Mouse (Mus musculus): Measurements from ENCODE around the gene Fig4.
A peak's percentile ranks its signal among the peaks of the same experiment; 100 is the strongest.

The Fig4 gene

DNA sequence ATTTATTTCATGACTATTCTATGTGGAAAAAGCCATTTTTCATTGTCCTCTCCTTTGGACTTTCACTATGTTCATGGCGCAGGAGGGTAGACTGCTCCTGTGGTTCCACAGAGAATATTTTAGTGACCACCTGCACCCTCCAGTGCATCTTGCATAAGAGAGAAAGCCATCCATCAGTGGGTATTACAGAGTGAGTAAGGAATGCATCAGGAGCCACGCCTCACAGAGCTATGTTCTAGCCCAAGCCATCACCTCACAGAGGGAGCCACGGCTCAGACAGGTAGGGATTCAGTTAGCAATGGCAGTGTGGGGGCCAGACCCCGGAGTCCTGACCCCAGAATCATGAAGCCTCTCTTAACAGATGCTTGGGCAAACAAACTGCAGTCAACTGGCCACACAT lies 93.5 kb downstream of the Fig4 start:
- no peak for DNase-seq

DNA sequence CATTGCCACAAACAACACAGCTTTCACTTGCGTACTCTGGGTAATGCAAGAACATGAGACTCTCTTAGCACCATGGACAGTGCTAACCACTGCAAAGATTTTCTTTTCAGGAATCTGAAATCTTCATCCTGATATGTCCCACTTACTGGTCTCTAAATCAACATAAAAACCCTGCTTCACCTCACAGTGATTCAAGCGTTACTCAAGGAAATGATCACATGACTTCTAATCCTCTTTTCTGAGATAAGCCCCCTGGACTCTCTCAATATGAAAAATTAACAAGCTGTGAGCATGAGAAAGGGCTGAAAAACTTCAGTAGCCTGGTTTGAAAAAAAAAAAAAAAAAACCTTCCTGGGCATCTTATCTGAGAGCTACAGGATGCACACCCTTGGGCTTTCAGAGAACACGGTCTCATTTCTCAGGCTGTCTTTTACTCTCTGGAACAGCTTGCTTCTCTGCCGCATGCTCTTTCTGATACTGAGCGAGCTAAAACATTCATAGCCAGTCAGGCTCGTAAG lies 94.1 kb downstream of the Fig4 start:
- no peak for DNase-seq

DNA sequence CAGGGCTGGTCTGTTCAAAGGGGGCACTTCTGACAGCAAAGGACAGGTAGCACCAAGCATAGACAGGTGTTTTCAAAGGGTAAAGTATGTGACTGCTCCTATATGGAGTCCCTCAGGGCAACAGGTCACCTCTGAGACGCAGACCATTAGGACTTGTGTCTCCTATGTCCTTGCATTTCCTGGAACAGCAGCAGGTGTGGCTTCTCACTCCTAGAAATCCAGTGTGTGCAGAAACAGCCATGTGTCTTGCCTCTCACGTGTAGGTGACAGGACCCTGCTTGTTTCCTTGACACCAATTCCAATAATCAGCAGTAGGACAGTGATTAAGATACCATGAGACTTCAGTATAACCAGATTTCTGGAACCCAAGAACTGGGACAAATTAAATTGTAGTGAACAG lies 97.4 kb downstream of the Fig4 start:
- no peak for DNase-seq

DNA sequence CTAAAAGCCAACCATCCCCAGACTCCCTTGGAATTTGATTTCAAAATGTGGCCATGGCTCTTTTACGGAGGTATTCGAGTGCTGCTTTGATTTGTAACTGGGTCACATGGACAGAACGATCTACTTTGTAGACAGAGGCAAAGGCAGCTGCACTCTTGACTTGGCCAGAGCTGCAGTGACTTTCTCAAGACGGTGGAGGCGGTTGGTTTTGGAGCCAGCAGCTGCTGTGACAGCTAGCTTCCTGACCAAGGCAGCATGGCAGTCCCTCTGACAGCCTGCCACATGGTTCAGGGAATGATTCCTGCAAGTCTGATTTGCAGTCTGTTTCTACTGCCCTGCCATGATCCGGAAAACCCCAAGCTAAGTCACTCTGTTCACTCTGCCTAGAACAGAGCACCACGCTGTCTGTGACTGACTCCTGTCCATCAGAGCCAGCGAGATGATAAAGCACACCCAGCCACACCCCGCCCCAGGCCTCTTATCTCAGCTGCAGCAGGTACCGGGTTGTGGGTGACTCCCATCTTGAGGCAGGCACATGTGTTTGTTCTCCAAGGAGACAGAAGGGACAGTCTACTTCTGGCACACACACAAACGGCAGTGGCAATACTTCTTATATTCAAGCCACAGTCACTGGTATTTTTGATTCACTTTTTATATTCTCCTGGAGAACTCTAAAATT lies 98.3 kb downstream of the Fig4 start:
- no peak for DNase-seq

DNA sequence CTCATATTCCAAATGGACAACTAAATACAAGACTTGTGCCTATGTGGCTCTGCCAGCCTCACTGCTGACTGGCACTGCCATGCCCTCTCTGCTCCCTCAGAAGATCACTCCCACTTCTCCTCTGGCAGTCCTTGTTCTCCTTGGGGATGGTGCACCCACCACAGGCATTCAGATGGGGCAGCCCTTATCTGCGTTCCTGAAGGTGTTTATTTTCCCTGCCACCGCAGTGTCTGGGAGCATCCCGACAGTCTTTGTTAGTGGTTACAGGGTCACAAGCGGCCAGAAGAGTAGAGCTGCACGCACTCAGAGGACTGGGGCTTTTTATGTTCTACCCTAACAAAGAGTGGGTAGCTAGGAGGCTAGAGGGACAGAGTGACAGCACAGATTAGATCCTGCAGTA lies 98.9 kb downstream of the Fig4 start:
- no peak for DNase-seq

DNA sequence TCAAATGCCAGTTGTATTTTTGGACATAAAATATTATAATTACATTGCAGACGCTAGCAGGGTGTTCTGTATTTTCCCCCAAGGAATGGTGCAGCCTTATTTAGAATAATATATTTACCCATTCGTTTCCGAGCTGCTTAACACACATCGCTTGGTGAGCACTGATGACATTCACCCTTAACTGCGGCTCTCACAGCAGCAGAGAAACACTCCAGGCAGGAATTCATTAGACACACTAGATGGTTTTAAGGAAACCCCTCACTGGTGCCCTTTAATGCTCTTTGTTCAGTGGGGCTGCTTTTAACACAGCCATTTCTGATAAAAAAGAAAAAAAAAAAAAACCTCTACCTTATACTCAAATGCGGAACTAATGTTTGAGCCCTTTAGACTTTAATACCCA lies 104.3 kb downstream of the Fig4 start:
- no peak for DNase-seq

DNA sequence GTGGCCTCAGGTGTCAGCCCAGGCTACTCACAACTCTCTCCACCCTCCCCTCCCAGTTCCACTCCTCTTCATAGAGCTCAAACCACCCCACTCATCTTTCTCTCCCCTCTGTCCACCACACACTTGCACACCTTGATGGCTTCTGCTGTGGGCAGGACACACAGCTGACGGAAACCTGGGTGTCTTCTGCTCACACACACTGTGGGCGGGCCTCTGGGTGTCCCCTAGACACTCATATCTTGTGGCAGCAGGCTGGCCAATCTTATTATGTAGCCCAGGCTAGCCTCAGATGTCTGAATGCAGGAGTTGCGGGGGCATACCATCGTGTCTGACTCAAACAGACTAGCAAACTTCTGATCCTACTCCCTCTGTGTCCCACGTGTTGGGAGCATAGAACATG lies 105.3 kb downstream of the Fig4 start:
- DNase-seq, result no peak

DNA sequence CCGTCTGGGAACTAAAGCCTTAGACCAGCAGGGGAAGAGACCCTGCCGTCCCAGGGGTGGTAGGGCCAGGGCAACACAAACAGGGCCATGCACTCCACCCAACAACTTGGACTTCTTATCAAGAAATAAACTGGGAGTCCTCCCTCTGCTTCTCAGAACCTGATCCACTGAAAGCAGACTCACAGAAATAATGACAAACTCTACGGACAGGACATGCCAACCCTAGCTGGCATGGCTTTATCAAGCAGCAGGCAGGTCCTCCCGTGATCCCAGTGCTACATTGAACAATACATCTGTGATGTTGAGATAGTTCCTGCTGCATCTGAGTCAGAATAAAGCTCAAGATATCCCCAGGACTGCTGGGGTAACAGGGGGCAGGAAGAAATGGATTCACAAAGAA lies 106.8 kb downstream of the Fig4 start:
- no peak for DNase-seq

DNA sequence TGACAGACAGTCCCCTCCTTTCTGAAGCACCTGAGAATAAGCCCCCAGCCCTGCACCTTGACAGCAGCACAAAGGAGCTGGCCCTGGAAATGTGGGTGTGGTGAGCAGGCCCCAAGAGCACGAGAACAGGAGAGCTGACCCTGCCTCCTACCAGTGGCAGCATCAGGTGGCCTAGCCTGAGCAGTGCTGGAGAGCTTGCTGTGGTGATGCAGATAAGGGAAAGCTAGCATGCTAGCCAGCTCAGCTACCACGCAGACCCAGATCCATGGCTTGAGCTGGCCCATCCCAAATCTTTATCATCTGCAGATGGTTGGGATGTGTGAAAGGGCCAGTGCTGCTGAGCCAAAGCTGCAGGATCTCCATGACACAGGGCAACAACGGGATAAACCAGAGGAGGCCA lies 113.7 kb downstream of the Fig4 start:
- no peak for DNase-seq

DNA sequence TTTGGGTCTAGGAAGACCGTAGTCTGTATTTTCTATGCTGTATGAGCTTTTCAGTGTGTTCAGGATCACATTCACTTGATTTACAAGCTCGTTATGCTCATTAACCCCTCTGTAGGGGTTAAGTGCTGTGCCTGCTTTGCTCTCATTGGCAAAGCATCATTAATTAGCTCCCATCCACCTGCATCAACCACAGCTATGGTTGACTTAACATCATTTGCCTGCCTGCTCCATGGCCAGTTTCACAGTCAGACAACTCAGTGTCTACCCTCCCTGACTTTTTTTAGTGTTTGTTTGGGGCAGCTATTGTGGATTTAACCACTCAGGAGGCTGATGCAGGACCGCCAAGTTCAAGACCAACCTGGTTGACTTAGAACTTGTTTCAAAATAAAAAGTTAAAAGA lies 119.1 kb downstream of the Fig4 start:
- no peak for DNase-seq

DNA sequence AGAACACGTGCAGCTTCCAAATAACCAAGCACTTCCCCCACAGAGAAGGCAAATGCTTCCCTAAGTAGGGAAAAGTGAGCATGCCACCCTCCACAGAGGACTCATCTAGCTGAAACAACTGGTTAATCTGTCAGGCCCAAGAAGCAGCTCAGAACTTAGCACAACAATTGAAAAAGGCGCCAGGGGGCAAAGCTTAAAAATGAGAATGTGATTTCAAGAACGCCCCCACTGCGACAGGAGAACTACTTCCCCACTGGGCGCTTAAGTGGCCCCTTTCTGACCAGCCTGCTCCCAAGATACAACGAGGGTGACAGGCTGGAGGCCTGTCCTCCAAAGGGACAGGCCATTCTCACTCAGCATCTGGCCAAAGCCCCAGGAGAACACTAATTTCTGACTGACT lies 120.4 kb downstream of the Fig4 start:
- DNase-seq, result no peak

DNA sequence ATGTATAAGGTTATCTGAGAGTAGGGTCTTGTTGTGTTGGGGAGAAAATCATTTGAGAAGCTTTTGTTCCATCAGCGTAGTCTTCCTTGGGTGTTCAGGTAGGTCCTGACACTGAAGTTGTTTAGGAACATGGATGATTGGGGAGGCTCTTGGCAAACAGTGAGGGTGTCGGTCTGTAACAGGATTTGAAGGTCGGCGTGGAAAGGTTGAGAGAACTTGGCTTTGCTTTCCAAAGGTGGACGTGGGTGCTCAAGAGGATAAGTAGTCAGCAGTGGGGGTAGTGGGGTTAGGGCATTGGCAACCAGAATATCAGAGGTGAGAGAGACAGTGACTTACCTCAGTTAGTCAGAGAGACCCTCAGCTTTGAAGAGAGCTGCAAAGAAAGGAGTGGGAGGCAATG lies 136.9 kb downstream of the Fig4 start:
- DNase-seq, result no peak

DNA sequence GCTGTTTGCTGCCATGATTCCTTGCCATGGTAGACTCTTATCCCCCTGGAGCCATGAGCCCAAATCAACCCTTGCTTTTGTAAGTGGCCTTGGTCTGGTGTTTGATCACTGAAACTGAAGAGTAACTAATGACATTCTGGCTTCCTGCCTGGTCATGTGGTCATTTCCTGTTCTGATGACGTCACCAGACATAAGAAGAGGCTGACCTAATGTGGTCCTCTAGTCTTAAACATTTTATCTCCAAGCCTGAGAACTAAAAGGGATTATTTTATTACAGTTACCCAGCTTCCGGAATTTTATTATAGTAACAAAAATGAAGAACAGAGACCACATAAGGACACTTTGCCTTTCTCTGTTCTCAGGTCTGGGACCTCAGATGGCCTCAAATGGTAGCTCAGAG lies 140.0 kb downstream of the Fig4 start:
- no peak for DNase-seq

DNA sequence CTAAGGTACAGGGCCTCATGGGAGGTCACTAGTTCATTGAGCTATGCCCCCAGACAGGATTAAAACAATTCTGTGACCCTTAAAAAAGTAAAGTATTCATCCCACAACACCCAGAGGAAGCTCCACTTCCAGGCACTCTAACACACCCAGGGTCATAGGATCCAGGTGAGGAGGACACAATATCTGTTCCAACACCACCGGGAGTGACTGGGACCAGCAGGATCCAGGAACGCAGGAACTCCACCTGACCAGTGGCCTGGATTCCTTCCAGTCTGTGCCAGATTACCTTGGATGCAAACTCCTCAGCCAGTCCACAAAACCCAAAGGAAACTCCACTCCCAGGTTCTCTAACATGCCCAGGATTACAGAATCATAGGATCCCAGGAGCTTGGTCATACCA lies 145.8 kb downstream of the Fig4 start:
- no peak for DNase-seq

DNA sequence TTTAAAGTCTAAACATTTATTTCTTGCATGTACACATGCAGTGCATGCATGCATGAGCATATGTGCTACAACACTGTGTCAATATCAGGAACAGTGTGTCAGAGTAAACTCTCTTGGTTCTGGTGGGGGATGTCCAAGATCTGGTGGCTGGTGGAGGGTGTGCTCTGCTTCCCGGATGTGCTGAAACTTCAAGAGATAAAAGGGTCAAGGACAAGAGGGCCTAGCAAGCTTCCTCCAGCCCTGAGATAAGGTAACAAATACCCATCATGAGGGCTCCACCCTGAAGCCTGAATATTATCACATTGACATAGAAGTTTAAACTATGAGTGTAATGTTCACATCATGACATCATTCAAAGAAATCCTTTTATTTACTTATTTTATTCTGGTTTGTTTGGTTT lies 146.4 kb downstream of the Fig4 start:
- DNase-seq, result no peak

DNA sequence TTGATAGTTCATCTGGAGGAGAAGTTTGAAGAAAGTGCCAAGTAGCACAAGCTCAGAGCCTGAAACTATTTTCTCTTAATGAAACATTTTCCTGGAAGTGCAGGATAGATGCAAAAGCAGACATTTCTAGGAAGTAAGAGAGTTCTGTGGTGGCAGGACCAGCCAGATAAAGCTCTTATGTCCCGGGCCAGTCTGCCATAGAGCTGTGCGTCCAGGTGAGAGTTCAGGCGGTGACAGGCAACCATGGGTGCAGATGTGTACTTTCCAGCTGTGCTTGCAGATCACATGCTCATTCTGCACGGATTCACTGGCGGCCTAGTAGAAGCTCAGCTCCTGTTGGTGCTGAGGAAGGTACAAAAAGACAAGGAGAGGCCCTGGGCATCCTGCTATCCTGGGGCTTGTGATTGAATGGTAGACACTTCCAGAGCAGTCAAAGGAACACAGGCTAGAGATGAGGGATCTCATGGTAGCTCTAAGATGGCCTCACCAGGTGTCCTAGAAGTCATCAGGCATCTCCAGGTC lies 149.8 kb downstream of the Fig4 start:
- no peak for DNase-seq

DNA sequence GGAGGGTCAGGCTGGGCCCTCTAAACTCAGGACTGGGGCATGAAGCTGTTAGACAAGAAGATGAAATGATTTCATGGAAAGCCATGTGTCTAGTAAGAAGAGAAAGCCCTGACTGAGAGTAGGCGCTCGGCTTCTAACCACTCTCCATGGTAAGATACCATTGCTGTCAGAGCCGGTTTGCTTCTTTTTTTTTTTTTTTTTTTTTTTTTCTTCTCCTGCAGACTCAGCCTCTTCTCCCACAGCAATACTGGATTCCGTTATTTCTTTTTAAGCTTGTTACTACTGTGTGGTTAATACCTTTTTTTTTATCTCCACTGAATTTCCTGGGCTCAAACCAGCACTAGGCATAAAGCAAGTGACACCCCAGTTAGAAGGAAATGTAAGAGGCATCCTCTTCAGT lies 151.2 kb downstream of the Fig4 start:
- DNase-seq, result no peak

DNA sequence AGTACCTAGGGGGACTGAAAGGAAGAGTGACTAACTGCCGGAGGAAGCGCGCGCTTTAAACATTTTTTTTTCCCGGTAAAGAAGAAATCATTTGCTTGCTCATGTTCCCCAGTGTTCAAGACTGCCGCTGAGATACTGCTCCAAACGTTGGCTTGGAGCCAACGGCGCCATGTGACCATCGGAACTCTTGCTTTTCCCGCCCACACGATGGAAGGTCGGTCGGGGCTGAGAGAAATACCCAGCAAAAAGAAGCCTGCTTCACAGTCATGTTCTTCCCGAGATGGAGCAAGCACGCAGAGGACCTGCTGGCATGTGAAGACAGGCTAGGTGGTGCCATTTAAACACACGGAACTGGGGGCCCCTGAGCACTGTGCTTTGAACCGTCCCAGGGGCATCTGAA lies 151.6 kb downstream of the Fig4 start:
- peak in 1 of 2 experiments; percentile 6 for DNase-seq

DNA sequence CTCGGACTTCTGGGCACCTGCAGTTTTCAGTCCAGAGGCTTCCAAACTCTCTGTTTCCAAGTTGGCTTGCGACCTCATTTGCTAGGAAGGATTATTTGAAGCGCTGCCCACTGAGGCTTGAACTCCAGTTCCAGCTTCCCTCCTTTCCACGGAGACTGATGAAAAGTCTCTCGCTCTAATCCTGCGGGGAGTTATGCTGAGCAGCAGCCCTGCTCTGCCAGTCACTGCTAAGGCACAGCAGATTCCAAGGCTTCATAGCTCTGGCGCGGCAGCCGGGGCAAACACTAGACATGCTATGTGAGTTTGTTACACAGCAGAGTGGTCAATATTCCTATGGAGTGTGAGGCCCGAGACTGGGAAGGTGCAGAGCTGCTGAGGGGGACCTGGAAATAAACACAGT lies 152.0 kb downstream of the Fig4 start:
- no peak for DNase-seq

DNA sequence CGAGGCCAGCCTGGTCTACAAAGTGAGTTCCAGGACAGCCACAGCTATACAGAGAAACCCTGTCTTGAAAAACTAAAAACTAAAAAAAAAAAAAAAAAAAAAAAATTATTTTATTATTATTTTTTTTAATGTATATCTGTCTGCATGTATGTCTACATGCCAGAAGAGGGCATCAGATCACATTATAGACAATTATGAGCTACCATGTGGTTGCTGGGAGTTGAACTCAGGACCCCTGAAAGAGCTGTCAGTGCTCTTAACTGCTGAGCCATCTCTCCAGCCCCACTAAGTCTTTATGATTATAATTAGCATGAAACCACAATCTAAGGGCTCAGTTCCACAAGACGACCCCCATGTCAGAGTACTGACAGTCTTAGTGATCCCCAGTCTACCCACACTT lies 152.6 kb downstream of the Fig4 start:
- DNase-seq, result no peak

DNA sequence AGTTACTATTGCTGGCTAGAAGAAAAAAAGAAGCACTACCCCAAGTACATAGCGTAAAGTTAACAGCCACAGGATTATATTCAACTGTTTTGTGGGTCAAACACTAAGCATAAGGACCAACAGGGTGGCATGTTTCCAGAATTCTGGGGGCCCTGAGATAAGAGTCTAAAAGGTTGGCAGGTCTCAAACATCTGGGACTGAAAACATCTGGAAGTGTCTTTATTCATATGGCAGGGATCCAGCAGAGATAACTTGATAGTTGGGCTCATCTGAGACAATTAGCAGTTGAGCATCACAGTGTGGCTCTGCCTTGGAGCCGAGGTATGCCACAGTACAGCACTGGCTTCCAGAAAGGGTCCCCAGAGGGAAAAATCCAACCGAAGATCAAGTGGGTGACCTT lies 153.8 kb downstream of the Fig4 start:
- DNase-seq, result no peak

DNA sequence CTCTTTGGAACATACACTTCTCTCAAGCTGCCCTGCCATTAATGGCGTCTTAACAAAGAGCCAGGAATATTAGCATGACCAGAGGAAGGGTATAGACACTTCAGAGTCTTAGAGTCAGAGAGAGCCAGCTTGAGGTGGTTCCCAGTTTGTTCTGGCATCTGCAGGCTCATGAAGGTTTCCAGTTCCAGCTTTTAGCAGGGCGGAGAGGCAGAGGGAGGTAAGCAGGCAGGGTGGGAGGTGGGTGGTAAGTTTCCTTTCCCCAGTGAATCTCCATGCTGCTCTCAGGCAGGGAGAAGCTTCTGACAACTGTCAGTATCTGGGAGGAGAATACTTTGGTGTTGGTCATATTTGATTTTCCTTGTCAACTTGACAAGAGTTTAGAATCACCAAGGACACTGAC lies 156.9 kb downstream of the Fig4 start:
- no peak for DNase-seq
